Mouse (Mus musculus) layer of hippocampus, adult 9-11 months (tissue): Measurements from ENCODE around the gene Cox10.

Experiments
- DNase-seq: peaks from one replicate; pipeline ENCODE4 v3.0.0; 2022

Gene Cox10

GRCm38 (mm10) chr11:63948371-63948770, 130.9 kb downstream of the Cox10 start:
- no peak for DNase-seq

GRCm38 (mm10) chr11:63947024-63947423, 132.2 kb downstream of the Cox10 start:
- DNase-seq: no peak

GRCm38 (mm10) chr11:63943947-63944346, 135.3 kb downstream of the Cox10 start:
- no peak for DNase-seq

GRCm38 (mm10) chr11:63943268-63943890, 135.9 kb downstream of the Cox10 start:
- no peak for DNase-seq

GRCm38 (mm10) chr11:63942177-63942576, 137.1 kb downstream of the Cox10 start:
- no peak for DNase-seq

GRCm38 (mm10) chr11:63936641-63937040, 142.6 kb downstream of the Cox10 start:
- no peak for DNase-seq

- DNase-seq: no peak
These were observed 152.4 kb downstream of the Cox10 start for GRCm38 (mm10) chr11:63926901-63927300.

GRCm38 (mm10) chr11:63925161-63925582, 154.1 kb downstream of the Cox10 start:
- DNase-seq: peak; percentile 63

- DNase-seq: no peak
These were observed 154.9 kb downstream of the Cox10 start for GRCm38 (mm10) chr11:63924286-63924930.

GRCm38 (mm10) chr11:63923386-63923785, 155.9 kb downstream of the Cox10 start:
- DNase-seq: no peak

GRCm38 (mm10) chr11:63922091-63922621, 157.1 kb downstream of the Cox10 start, which contains the start of gene Hs3st3b1:
Hs3st3b1 (minus strand) TSS chr11:63922290.
- DNase-seq: peak; percentile 90

- no peak for DNase-seq
These were observed 158.0 kb downstream of the Cox10 start for GRCm38 (mm10) chr11:63921044-63921951.

- DNase-seq: peak; percentile 44
These were observed 158.7 kb downstream of the Cox10 start for GRCm38 (mm10) chr11:63920531-63920930.

- no peak for DNase-seq
These were observed 159.8 kb downstream of the Cox10 start for GRCm38 (mm10) chr11:63919211-63920098.

GRCm38 (mm10) chr11:63918321-63919105, 160.8 kb downstream of the Cox10 start:
- DNase-seq: no peak

- no peak for DNase-seq
These were observed 161.7 kb downstream of the Cox10 start for GRCm38 (mm10) chr11:63917561-63917960.

GRCm38 (mm10) chr11:63914388-63914787, 164.9 kb downstream of the Cox10 start:
- DNase-seq: peak; percentile 62

- no peak for DNase-seq
These were observed 165.3 kb downstream of the Cox10 start for GRCm38 (mm10) chr11:63913936-63914335.
